Mouse (Mus musculus) erythroblast, embryonic 14.5 days (primary cell): ENCODE data around the gene Lpgat1.

ENCODE experiments used
- GATA1 ChIP-seq: IDR thresholded peaks from 2 replicates; pipeline ENCODE4 v1.6.1; 2012; ENCODE audit warnings: low read length, inconsistent platforms, mixed read lengths
- TAL1 ChIP-seq: IDR thresholded peaks from 3 replicates; pipeline ENCODE4 v1.6.1; 2012; ENCODE audit warnings: low read length, inconsistent platforms, mixed read lengths

DNA sequence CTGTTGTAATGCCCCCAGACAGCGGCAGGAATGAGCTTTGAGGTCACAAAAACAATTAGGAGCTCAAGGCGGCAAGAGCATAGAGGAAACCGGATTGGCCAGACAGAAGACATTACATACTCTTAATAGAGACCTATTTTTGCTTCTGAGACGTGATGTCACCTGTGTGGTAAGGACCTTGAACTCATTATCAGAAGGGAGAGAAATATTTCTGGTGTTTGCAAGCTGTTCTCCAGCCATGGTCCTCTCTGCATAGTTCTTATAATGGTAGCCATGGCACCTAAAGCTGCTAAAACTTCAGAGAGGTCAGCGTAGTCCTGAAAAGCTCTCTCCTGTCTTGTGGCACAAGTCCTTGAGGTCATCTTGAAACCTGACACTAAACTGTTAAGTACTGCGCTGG is 68.6 kb downstream of the Lpgat1 start:
- no peak for TF ChIP-seq TAL1
- no peak for TF ChIP-seq GATA1
